Mouse (Mus musculus): Measurements from ENCODE around the gene Irx6. TPM values are rescaled to one million over a fixed set of nuclear protein-coding genes. Genes with fewer than 3 reads are reported as not detected.

Irx6 gene
- total RNA-seq (2021) (not detected), polyA plus RNA-seq (2012; rRNA removed) (not detected in 2 replicates)
- long read RNA-seq, result 0 reads

GRCm38 (mm10) chr8:92674244-92675128, at the start of gene Irx6:
Gene Irx6 (plus strand): TSS chr8:92674288.
- DNase-seq, result peak; percentile 6

GRCm38 (mm10) chr8:92628711-92629650, 45.1 kb upstream of the Irx6 start:
- no peak for DNase-seq

- no peak for DNase-seq
Measured at GRCm38 (mm10) chr8:92633199-92633598, 40.9 kb upstream of the Irx6 start.

GRCm38 (mm10) chr8:92640820-92641219, 33.3 kb upstream of the Irx6 start:
- DNase-seq, result no peak

- peak; percentile 7 for DNase-seq
Measured at GRCm38 (mm10) chr8:92646637-92647036, 27.5 kb upstream of the Irx6 start.

GRCm38 (mm10) chr8:92664207-92664606, 9.9 kb upstream of the Irx6 start:
- no peak for DNase-seq

GRCm38 (mm10) chr8:92670236-92670635, 3.9 kb upstream of the Irx6 start:
- no peak for DNase-seq

GRCm38 (mm10) chr8:92670656-92671195, 3.4 kb upstream of the Irx6 start:
- no peak for DNase-seq

GRCm38 (mm10) chr8:92671892-92672291, 2.2 kb upstream of the Irx6 start:
- DNase-seq, result no peak

GRCm38 (mm10) chr8:92673101-92673500, 987 bp upstream of the Irx6 start:
- DNase-seq, result no peak

- DNase-seq, result peak; percentile 81
Measured at GRCm38 (mm10) chr8:92673555-92674243, 389 bp upstream of the Irx6 start.

- DNase-seq, result no peak
Measured at GRCm38 (mm10) chr8:92678407-92678806, 4.3 kb downstream of the Irx6 start.

- DNase-seq, result no peak
Measured at GRCm38 (mm10) chr8:92697361-92697760, 23.3 kb downstream of the Irx6 start.

- no peak for DNase-seq
Measured at GRCm38 (mm10) chr8:92698411-92698810, 24.3 kb downstream of the Irx6 start.

GRCm38 (mm10) chr8:92699922-92700540, 25.9 kb downstream of the Irx6 start:
- no peak for DNase-seq

- no peak for DNase-seq
Measured at GRCm38 (mm10) chr8:92703375-92703774, 29.3 kb downstream of the Irx6 start.

- peak; percentile 21 for DNase-seq
Measured at GRCm38 (mm10) chr8:92706311-92706710, 32.2 kb downstream of the Irx6 start.

GRCm38 (mm10) chr8:92713286-92713685, 39.2 kb downstream of the Irx6 start:
- DNase-seq, result no peak

GRCm38 (mm10) chr8:92717418-92717817, 43.3 kb downstream of the Irx6 start:
- no peak for DNase-seq

GRCm38 (mm10) chr8:92718057-92718456, 44.0 kb downstream of the Irx6 start:
- DNase-seq, result no peak

- DNase-seq, result peak; percentile 17
Measured at GRCm38 (mm10) chr8:92721266-92721935, 47.3 kb downstream of the Irx6 start.
